Mouse (Mus musculus) urinary bladder, postnatal 25 days (tissue): ENCODE measurements around the gene Rbm47.
A peak's percentile ranks its signal among the peaks of the same experiment; 100 is the strongest.

Experiments used
- DNase-seq: peaks from one replicate; pipeline ENCODE4 v3.0.0; 2022; ENCODE audit warnings: low spot score

Gene Rbm47

DNA sequence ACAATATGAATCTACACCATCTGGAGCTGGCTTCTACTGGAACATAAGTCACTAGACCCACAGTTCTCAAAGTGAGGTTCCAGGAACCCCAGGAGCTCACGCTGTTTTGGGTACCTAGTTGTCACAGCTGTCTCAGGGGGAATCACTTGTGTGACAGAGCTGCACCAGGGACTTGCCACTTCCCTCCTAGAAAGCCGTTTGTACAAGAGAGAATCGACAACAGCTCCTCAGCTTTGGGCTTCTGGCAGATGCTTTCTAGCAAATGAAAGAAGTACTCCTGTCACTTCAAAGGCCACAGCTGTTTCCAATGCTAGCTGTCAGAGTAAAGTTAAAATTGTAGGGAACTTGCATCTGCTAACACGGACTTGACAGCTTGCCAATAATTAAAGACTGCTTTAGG lies 87.4 kb downstream of the Rbm47 start:
- DNase-seq: no peak

- no peak for DNase-seq
These were observed 88.4 kb downstream of the Rbm47 start for GRCm38 (mm10) chr5:66084541-66084940.

GRCm38 (mm10) chr5:66083350-66083749 lies 89.6 kb downstream of the Rbm47 start:
- DNase-seq: peak; percentile 49

DNA sequence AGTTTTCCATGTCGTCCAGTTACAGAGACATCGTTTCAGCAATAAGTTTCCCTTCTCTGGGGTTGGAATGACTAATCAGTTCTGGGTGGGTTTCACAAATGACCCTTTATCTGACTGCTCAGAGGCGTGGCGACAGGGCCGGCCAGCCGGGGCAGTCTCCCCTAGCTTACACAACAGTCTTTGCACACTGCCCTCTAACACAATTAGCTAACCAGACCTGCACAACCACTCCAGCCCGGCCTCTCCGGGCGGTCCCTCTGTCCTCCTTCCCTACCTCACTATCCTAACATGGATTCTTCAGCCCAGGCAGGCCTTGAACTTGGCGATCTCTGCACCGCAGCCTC lies 90.7 kb downstream of the Rbm47 start:
- DNase-seq: peak; percentile 44

DNA sequence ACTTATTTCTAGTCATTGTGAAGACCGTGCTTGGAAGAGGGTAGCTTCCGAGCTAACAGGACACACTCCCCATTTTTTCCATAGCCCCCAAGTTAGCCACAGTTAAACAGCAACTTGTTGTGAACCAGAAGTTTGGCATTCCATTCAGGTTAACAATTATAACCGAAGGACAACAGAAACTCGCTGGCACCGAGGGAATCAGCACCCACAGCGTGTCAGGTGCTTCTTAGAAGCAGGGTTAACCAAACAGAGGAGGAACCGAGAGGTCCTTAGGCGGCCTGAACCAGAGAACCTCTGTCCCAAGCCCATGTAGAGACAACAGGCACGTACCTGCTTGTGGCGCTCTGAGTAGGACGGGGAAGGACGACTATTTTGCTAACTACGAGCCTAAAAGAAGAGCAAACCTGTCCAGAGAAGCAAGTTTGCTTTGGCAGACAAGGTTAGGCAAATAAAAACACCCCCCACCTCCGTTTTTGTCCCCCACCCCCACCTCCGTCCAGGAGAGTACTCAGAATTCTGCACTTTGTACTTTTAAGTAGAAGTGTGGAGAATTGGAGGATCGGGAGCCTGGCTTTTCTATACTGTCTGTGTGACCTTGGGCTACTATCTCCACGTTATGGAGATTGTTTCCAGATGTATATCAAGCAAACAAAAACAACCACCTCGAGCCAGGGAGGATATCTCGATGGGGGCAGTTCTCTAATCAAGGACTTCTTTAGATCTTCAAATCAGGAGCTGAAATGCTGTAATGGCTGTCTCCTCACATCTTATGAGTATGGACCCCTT lies 91.3 kb downstream of the Rbm47 start:
- DNase-seq: no peak

GRCm38 (mm10) chr5:66080529-66081220 lies 92.2 kb downstream of the Rbm47 start:
- no peak for DNase-seq

GRCm38 (mm10) chr5:66079358-66080179 lies 93.3 kb downstream of the Rbm47 start:
- no peak for DNase-seq

DNA sequence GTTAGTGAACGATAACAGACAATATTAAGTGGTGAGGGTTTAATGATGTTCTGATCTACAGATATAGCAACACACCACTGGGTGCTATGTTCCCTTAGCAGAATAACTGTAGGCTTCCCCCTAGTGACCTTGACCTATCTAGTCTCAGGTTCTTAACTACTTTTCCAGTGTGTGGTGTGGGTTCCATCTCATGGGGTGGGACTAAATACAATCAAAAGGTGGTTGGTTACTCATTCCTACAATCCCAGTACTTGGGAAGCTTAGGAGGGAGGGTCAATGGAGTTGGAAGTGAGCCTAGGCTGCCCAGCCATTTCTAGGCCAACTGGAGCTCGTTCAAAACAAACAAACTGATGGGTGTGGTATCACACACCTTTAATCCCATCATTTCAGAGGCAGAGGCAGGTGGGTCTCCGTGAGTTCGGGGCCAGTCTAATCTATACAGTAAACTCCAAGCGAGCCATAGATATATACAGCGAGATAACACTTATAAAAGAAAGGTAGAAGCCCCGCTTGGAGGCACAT lies 94.4 kb downstream of the Rbm47 start:
- DNase-seq: no peak

GRCm38 (mm10) chr5:66077416-66077815 lies 95.5 kb downstream of the Rbm47 start:
- DNase-seq: peak; percentile 67

DNA sequence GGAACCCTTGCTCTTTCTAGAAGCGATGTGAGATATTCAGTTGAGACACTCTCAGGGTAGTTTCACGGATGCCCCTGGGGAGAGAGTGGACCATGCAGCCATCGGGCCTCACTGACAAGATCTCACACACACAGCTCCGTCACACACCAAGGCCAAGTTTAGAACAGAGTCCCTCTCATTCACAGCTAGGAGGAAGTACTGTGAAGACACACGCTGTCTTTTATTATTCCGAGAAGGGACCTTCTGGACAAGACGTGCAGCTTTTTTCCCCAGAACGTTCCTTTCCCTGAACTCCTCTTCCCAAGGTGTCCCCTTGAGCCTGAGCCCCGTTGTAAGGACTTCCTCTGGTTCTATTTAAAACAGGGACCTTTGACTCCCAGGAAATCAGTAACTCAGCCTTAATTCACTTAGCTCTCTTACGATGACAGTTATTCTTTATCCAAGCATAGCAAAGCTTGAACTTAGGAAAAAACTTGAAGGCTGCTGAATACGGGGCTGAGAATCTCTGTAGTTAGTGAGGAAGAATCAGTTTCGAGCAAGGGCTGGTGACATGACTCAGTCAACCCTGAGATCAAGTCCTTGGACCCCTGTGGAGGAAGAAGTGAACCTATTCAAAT lies 96.1 kb downstream of the Rbm47 start:
- no peak for DNase-seq

GRCm38 (mm10) chr5:66075906-66076305 lies 97.0 kb downstream of the Rbm47 start:
- DNase-seq: no peak

DNA sequence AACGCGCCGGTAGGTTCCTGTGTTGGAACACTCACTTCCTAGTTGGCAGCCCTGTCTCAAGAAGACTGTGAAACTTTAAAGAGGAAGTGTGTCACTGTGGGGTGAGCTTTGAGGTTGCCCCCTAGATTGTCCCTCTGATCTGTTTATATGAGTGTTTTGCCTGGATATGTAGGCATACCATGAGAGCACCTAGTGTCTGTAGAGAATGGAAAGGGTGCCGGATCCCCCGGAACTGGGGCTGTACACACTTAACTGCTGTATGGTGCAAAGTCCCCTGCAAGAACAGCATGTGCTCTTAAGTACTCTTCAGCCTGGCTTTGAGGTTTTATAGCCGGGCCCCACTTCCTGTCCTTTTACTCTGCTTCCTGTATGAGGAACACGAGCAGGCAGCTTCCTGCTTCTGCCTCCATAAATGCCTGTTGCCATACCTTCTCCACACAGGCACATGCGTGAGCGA lies 97.9 kb downstream of the Rbm47 start:
- DNase-seq: no peak

DNA sequence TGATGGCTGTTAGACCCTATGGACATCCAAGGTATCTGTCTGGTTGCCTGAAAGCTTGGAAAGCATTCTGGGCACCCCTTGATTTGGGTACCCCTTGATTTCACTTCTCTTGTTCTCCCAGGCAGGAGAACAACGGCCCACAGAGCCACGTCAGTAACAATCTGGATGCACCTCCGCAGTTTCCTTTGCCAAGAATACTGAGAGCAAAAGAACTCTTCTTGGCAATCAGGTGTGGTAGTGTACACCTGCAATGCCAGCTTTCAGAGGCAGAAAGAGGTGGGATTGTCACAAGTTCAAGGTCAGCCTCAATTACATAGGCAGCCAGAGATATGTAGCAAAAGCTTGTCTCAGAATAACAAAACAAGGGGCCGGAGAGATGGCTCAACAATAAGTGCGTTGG lies 98.7 kb downstream of the Rbm47 start:
- no peak for DNase-seq

- DNase-seq: no peak
These were observed 99.2 kb downstream of the Rbm47 start for GRCm38 (mm10) chr5:66073604-66074164.

GRCm38 (mm10) chr5:66071722-66072121 lies 101.2 kb downstream of the Rbm47 start:
- DNase-seq: no peak

DNA sequence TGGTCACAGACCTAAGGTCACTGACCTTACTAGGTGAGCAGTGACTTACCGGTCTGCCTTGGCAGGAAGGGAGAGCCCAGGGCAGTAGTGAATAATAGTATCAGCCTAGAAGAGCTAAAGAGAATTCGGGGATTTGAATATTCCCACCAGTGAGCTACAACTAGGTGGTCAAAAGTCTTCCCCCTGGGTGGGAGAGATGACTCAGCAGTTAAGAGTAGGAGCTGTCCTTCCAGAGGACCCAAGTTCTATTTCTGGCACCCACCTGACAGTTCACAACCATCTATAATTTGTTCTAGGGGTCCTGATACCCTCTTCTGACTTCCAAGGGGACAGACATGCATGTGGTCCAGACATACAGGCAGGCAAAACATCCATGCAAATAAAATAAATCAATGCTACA lies 102.6 kb downstream of the Rbm47 start:
- DNase-seq: no peak

DNA sequence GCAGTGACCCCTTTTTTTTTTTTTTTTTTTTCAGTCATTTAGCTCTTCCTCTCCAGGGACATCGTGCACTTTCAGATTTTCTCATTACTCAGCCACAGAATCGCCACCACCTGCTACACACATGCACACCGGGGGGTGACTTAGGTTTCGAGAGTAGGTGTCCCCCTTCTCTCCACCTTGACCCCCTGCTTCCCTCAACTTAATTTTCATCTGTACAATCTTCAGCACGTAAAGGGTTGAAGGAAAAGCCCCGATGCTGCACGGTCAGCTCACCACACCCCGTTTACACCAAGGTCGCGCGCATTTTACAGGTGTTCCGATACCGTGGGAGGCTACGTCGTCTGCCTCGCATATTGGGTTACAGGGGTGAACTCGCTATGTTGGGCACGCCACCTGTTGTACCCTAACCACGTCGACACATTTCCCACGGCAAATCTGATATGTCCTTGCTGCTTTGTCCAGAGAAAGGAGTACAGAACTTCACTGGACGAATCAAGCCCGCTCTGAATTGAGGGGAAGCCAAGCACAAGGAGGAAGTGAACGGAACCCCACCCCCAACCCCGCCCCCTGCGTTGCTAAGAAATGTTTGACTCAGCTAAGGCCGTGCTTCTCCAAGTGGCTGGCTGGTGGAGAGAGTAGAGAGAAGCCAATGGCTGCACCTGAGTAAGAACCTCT lies 103.3 kb downstream of the Rbm47 start:
- DNase-seq: peak; percentile 41

GRCm38 (mm10) chr5:66069133-66069469 lies 103.8 kb downstream of the Rbm47 start:
- DNase-seq: no peak

DNA sequence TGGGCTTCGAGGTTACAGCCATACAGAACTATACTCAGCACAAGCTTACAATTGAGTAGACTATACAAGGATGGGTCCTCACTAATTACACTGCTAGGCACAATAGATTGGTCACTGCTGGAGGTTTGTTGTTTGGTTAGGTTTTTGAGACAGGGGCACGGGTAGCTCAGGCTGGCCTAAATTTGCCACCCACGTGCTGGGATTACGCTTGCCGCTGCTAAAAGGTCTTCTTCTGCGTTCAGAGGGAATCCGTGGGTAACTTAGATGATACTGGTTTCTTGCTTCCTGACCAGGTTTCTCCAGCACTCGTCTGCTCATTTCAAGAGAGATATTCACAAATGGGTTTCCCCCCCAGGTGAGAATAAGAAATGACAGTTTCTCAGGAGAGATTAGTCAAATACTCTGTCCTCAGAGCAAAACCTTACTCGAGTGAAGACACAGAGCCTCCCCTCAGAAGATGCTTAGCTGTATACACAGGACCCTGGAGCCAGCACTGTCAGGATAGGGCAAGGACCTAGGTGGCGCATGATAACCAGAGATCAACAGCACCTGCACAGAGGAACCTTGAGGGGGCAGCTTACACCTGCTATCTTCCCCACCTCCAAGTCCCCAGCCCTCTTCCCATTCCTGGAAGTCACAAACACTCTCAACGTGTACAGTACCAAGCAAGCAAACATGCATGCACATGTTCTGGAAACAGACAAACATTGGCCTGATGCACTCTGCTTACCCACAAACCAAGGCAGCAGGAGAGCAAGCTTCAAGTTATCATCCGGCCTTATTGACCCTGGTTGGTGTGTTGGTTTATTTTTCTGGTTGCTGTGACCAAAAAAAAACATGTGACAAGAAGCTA lies 104.6 kb downstream of the Rbm47 start:
- DNase-seq: no peak

DNA sequence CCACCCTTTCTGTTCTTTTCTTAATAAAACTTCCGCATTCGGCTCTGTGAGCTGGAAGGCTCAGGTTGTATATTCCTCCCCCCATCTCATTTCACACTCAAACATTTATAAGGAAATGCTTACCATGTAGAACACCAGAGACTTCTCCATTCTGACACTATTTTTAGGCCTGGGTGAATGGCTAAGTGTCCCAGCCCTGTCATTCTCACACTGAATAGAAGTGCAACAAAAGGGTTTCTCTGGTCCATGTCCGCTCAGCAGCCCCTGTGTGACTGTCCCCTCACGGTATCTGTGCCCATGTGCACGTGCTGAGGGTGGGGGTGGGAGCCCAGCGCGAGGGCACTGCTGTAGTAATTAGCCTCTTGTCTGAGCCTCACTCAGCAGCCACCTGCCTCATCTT lies 105.7 kb downstream of the Rbm47 start:
- no peak for DNase-seq

DNA sequence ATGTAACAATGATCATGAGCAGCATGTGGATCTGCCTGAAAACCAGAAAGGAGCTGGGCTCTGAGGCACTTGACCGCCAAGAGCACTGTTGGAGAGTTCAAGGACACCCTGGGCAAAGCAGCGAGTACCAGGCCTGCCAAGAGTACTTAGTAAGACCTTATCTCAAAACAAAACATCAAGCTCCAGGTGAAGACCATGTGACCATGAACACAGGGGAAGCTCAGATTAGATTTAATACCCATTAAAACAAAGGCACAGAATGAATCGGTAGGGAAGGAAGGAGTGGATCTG lies 110.0 kb downstream of the Rbm47 start:
- no peak for DNase-seq
